ENCODE assay signal across 17 mouse cellular contexts in the genomic region with DNA sequence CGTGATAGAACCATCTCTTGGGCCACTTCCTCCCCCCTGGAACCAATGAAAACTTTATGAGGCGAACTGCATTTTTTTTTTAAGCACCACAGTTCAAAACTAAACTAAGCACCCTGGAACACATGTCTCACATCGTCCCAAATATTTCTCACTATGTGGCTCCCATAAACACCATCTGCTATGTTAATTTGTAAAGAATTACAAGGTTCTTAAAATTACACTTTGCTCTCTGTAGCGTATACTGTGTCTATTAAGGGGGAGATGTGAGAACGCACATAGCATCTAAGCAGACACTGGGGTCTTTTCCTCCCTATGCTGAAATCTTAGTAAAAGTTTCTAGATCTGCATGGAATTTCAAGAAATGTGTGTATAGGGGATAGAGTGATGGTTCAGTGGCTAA.
"Had no signal": no experiment of that assay in that cellular context is flagged by ENCODE, and none has a peak within 500 bp of the region (broad histone marks: within the 10 kb centered on the region; RNA-seq: fewer than 3 reads in every experiment).

No protein-coding gene starts in this region.

- H3K4me2 ChIP-seq: limb, embryonic 12.5 days; liver, embryonic 13.5 days; midbrain, embryonic 11.5 days had no signal

- H3K36me3 ChIP-seq: limb, embryonic 12.5 days; liver, embryonic 13.5 days had no signal

- H3K4me1 ChIP-seq: limb, embryonic 12.5 days; liver, embryonic 13.5 days had no signal

- DNase-seq: kidney, adult 18-20 months; kidney, adult 9 months; kidney, postnatal 14 days; kidney, postnatal 4 days; layer of hippocampus, adult 9-11 months; layer of hippocampus, postnatal 36 days; liver, embryonic 13.5 days; lung, adult 2 months; lung, postnatal 14 days; lung, postnatal 4 days; midbrain, embryonic 14.5 days; right cerebral cortex, postnatal 4 days; thymus, postnatal 25 days had no signal

- H3K27me3 ChIP-seq: limb, embryonic 12.5 days; liver, embryonic 13.5 days had no signal

- H3K9me3 ChIP-seq: limb, embryonic 12.5 days; liver, embryonic 13.5 days had no signal

- H3K4me3 ChIP-seq: left cerebral cortex, adult 2 months; limb, embryonic 12.5 days; liver, embryonic 13.5 days had no signal

- H3K27ac ChIP-seq: left cerebral cortex, adult 2 months; limb, embryonic 12.5 days; liver, embryonic 13.5 days; stomach, postnatal 0 days had no signal

- H3K9ac ChIP-seq: limb, embryonic 12.5 days; liver, embryonic 13.5 days had no signal
